Mouse (Mus musculus): ENCODE results near the gene Upb1.
A peak's percentile ranks its signal among the peaks of the same experiment; 100 is the strongest.
"Not testable (repeated sequence)": the region's sequence is repeated elsewhere in the genome, so short reads cannot be mapped to it uniquely, and the experiment has no call there.

Gene Upb1

DNA sequence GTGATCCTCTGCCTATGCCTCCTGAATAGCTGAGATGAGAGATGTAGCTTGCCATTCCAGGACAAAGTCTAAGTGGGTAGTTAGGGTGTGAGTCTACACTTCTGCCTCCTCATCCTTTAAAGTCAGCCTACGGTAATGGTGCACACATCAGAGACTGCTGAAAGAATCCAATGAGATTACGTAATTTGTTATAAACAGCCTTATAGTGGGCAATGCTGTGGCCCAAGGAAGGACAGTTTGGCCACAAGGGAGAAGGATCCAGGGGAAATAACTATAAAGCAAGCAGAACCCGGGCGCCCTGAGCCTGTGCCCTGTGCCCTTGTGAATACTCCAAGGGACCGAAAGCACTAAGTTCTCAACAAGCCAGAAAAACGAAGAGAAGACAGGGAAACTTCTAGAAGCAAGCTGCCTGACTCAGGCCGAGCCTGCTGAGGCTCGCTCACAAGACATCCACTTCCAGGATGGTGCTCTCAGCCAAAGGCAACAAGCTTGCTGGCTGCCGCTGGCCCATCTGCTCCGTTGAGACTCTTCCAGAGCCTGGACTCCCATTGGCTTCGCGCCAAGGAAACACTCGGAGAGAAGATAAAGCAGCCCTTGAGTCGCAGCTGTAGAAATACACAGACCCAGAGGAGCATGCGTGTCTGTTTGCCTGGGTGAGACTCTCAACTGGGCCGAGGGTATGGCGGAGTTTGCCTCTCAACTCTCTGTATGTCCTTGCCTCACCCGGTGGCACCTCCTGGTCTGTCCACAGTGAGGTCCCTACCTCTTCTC is 55.3 kb downstream of the Upb1 start:
- not testable (repeated sequence) for DNase-seq (ENCODE audit: low read depth)

DNA sequence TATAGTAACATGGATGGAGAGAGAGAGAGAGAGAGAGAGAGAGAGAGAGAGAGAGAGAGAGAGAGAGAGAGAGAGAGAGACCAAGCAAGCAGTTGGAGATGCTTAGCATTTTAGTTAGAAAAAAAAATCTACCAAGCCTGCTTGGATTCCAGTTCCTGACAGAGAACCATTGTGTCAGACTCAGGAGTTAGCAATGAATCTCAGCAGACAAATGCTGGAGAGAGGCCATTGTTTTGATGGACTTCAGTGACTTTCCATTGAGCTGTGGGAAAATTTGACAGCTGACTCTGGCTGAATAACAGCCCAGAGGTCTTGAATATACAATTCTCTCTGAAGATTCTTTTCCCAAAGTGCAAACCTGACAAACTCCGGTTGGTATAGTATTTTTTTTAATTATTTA is 56.9 kb downstream of the Upb1 start:
- DNase-seq (ENCODE audit: low read depth), result peak; percentile 86

DNA sequence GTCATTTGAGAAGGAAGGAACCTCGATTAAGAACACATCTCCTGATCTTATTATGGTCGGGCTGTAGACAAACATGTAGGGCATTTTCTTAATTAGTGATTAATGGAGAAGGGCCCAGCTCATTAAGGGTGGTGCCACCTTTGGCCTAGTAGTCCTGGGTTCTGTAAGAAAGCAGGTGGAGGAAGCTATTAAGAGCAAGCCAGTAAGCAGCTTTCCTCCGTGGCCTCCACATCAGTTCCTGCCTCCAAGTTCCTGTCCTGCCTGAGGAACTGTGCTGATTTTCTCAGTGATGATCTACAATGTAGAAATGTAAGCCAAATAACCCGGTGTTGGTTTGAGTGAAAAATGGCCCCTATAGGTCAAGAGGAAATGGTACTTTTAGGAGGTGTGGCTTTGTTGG is 57.4 kb downstream of the Upb1 start:
- no peak for DNase-seq (ENCODE audit: low read depth)

DNA sequence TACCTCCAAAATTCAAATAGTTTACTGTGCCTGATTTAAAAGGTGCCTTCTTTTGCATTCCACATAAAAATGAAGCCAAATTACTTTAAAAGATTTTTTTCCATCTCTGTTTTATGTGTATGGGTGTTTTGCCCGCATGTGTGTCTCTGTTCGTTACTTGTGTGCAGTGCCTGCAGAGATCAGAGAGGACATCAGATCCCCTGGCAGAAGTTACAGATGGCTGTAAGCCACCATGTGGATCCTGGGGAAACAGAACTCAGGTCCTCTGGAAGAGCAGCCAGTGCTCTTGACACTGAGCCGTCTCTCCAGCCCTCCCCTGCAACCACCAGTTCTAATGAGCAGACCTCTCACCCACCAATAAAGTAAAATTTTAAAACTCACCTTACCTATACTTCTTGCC is 61.8 kb downstream of the Upb1 start:
- no peak for DNase-seq (ENCODE audit: low read depth)

DNA sequence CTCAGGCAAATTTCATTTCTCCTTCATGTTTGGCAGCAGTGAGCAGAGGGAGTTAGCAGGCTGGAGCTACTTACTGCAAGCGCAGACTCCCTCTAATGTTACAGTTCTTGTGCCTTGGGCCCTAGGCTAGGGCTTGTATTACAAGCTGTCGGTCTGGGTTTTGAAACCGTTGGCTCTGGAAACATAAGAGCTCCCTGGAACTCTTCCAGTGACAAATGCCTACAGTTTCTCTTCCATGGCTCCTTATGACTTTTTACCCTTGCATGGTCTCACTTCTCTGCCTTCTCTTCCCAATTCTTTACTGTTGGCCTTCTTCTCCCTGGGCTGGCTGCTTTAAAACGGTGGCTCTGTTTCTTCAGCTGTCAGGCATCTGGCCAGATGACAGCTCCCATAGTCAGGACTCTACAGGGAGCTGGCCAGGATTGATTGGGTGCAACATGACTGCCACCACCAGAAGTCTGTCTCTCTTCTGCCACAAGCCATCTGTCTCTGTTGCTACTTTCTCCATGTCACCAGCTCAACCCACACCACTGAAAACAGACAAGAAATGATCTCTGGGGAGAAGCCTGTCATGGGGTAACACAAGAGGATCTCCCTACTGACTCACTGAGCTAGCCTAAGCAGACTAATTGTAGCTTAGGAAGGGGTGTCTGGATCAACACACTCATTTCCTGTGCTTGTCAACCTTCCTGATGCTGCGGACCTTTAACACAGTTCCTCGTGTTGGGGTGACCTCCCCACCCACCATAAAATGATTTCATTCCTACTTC is 65.1 kb downstream of the Upb1 start:
- DNase-seq (ENCODE audit: low read depth), result peak; percentile 79

DNA sequence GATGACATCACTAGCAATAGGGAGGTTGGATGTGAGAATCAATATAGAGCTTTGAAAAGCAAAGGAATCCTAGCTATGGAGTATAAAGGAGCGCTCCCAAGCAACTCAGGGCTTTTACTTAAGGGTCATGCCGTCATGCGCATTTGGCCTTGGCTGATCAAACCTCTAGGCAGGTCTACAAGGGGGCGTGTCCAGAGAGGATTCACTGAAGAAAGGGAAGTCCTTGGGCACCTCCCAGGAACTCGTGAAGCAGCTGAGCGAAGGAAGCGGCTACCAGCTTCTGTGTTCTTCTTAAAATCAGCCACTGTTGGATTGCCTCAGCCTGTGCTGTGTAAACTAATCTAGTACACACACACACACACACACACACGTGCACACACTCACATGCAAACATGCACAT is 72.5 kb downstream of the Upb1 start:
- no peak for DNase-seq (ENCODE audit: low read depth)

DNA sequence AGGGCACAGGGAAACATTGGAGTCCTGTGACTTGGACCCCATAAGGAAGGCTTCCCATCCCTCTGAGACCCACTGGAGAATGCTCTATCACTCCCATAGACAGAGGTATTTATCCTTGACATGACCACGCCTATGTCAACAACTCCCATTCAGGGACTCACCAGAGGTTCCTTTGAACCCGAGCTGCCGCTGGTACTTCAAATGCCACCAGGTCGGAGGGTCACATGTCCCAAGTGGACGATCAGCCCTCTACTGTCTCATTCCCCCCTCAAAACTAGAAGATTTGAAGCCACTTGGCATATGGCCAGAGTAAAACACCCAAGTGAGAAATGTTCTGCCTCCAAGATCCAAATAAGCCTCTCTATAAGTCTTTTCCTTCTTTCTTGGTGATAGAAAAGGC is 73.7 kb downstream of the Upb1 start:
- no peak for DNase-seq (ENCODE audit: low read depth)

DNA sequence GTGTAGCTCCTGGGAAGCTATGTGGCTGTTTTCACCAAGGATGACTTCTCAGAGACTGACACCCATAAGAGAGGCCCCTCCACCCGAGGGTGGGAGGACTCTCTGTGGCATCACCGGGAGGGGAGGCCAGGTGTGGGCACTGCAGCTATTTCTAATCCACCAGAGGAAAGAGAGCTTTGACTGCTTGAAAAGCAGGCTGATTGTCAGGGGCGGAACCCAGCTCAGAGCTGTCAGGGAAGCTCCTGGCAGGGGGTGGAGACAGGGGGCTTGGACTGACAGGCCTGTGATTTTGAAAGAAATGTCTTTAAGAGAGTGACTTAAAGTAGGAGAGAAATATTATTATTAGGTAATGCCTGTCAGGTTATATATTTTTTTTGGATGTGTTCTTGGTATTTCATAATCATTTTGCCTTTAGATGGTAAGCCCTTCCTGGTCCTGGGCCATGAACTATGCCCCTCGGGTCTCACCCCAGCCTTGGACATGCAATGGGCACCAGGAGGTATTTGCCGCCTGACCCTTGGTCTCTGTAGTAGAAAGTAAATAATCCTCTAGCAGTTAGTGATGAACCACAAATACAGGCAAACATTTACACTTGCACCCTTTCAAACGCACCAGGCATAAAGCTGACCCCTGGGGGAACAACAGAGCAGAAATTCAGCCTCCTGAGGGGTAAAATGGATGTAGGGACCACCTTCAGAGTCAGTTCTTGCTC is 74.4 kb downstream of the Upb1 start:
- not testable (repeated sequence) for DNase-seq (ENCODE audit: low read depth)

DNA sequence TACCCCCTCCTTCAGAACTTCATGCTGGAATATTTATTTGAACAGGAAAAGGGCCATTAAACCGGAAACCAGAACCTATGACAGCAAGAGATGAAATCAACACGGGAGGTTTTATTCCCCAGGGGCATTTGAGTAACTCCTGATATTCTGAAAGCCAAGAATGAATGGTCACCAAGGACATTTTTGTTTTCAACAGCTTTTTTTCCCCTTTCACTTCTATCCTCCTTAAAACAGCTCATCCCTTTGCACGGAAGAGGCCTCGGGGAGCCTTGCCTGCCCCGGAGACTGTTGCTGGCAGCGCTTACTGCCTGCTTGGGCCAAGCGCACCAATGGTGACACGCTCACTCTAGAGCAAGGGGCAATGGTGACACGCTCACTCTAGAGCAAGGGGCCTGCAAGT is 76.1 kb downstream of the Upb1 start:
- DNase-seq (ENCODE audit: low read depth), result no peak

DNA sequence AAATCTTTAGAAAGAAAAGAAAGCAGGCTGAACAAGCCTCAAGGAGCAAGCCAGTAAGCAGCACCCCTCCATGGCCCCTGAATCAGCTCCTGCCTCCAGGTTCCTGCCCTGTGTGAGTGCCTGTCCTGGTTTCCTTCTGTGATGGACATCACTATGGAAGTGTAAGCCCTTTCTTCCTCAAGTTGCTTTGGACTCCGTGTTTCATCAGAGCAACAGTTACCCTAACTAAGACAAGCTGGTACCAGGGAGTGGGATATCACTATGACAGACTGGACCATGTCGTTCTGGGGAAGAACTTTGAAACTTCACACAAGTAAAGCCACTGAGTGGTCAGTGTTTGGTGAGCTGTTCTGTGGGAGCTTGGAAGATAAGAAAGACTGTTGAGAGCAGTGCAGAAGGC is 79.0 kb downstream of the Upb1 start:
- no peak for DNase-seq (ENCODE audit: low read depth)

DNA sequence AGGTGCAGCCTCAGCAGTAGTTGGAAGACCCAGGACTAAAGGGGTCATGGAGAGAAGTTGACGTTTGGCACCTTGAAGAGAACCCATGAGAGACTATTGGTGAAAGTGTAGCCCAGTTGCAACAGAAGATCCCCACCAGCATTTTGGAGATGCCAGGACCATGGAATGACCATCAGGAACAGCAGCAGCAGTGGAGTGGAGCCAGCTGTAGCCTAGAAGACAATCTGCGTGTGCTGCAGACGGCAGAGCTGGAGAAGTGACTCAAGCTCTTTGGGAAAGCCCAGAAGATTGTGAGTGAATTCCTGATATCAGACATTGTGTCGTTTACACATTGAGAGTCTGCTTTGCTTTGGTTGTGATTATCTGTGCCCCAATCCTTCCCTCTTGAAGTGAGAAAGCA is 80.8 kb downstream of the Upb1 start:
- DNase-seq (ENCODE audit: low read depth), result no peak

DNA sequence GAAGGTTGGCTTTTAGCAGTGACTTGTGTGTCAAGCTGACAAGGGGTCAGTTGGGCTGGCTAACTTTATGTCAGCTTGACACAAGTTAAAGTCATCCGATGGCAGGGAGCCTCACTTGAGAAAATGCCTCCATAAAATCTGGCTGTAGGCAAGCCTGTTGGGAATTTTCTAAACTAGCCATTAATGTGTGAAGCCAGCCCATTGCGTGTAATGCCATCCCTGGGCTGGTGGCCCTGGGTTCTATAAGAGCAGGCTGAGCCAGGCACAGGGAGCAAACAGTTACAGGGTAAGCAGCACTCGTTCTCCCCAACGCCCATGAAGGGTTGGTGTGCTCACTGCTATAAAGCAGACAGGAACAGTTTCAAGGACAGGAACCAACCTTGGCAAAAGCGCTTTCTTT is 81.4 kb downstream of the Upb1 start:
- DNase-seq (ENCODE audit: low read depth), result no peak

DNA sequence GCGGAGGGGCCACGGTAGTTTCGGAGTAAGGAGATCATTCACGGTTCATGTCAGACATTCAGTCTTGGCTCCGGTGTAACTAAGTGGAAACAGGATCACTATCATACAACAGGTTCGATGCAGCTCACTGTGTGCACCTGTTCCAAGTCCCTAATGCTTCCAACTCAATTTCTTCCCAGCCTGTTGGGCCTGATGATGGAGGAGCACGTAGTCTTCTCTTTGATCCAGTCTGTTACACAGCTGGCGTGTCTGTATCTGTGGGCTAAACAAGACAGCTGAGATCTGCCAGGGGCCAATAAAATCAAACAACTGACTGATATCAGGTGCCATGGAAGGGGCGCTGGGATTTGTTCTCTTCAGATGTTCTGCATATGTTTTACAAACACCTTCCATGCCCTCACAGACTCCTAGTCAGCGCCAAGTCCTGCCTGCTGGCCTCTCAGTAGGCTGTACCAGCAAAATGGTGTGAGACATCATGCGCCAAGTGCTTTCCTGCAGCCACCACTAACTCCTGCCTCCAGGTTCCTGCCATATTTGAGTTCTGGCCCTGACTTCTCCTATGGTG is 82.1 kb downstream of the Upb1 start:
- DNase-seq (ENCODE audit: low read depth), result no peak

DNA sequence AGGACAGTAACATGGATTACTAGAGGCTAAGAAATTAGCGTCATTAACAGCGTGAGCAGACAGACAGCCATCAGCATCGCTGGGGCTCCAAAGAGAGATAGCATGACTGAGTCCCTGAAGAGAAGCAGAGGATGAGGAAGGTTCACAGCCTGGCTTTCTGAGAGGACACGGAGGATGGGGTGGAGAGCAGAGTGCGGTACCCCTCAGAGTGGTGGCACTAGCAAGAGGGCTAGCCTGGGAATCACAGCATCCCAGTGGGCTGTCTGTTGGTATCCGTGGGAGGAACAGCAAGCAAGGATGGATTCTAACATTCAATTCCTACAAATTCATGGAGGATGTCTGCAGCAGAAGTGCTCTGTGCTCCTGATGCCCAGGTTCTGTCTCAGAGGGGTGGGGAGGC is 83.2 kb downstream of the Upb1 start:
- DNase-seq (ENCODE audit: low read depth), result no peak

DNA sequence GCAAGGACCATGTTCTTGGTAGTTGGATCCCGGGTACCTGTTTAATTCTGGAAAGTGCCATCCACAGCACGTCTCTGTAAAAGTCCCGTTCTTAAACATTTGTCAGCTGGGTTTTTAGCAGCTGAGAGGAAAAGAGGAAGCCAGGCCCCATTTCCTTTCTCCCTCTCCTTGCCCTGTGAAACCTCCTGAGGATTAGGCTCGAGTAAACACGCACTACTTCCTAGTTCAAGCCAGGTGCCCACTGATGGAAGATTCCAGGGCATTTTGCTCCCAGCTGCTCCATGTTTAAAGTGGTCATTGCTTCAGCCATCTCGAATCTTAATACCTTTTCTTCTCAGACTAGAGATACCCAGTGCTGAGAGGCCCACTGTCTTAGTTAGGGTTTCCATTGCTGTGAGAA is 83.9 kb downstream of the Upb1 start:
- no peak for DNase-seq (ENCODE audit: low read depth)

DNA sequence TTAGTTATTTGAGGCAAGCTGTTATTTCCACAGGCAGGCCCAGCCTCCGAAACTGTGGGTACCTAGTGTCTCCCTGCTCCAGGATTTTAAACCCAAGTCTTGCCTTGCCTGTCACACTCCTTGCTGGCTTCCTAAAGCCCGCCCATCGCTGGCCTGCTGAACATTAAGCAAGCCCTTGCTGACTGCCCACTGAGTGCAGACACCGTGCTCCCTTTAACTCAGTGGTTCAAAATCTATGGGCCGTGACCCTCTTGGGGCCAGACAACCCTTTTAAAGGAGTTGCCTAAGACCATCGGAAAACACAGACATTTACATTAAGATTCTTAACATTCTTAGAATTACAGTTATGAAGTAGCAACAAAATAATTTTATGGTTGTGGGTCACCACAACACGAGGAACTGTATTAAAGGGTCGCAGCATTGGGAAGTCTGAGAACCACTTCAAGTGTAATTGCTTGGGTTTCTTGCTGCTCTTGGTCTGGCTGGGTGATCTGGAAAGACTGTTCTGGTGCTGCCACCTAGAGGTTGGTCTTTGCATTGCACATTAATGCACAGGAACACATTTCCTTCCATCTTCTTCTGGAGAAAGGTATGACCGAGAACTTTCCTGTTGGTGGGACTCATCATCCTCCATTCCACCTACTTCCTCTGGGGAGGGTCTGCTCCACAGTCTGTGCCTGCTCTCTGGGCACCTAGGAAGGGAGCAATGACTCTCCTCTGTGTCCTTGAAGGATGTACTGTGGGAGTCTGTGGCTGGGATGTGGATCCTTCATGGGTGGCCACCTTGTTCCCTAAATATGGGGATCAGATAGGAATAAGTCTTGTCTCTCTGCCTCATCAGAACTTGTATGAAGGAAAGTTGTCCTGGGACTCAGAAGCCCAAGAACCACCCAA is 85.4 kb downstream of the Upb1 start:
- peak; percentile 57 for DNase-seq (ENCODE audit: low read depth)

DNA sequence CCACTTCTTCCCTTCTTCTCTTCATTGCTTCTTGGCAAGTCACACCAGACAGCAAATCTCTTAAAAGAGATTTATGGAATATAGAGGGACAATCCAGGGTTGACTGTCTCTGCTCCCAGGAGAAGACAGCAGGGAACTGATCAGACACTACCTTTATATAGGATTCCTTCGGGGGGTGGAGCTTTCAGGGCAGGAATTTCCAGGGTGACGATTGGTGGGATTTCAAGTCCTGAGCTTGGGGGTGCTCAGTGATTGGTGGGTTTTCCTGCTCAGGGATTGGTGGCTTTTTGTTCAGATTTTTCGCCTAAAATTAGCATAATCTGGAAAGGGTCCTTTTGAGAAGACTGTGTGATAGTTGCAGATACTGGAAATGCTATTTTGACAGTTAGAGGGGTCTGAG is 86.2 kb downstream of the Upb1 start:
- no peak for DNase-seq (ENCODE audit: low read depth)

DNA sequence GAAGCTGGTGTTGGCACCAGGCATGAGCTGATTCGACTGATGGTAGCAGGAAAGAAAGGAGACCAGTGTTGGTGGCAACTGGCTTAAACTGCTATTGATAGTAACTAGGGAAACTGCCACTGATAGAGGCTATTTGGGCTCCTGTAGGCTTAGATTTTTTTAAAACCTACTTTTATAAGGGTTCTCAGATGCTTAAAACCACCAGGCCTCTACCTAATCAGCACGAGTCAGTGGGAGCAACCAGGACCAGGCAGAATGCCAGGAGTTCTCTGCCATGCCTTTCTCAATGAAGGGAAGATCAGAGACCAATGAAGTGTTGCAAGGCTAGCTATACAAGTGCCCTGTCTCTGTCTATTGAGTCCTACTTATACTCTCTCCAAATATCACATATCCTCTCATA is 88.6 kb downstream of the Upb1 start:
- DNase-seq (ENCODE audit: low read depth), result peak; percentile 28

DNA sequence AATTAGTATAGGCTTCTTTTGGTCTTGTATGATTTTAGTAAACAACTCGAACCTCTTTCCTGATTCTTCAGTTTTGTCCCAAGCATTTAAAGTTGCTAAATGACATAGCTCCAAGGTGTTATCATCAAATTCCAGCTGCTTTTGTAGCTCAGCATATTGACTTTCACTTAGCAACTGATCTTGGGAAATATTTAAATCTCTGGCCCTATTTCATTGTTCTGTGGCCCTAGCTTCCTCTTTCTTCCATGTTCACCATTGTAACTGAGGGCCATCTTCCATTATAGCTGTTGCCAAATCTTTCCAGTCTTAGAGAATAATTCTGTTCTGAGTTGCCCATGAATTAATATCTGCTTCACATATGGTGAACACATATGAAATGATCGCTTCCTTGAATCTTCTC is 89.8 kb downstream of the Upb1 start:
- DNase-seq (ENCODE audit: low read depth), result no peak
